Comparison of ENCODE assay signal across 23 mouse cellular contexts in the genomic region with DNA sequence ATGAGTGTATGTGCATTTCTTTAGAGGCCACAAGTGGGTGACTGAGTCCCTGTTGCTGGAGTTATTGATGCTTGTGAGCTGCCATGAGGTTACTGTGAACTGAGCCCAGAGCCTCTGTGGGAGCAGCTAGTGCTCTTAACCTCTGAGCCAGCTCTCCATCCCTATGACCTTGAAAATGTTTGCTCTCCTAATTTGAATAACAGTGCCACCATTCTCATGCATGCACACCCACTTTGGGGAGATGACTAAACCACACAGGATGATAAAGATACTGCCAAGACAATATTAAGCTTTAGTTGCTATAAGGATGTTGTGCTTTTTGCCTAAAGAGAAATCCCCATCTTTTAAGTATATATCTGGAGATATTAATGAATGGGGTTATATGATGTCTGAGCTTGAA.
"Had no signal": no experiment of that assay in that cellular context is flagged by ENCODE, and none has a peak within 500 bp of the region (broad histone marks: within the 10 kb centered on the region; RNA-seq: fewer than 3 reads in every experiment).

No protein-coding gene starts in this region.

- H3K27me3 ChIP-seq: heart, embryonic 13.5 days; heart, embryonic 15.5 days; intestine, embryonic 15.5 days; kidney, embryonic 15.5 days; limb, embryonic 13.5 days; limb, embryonic 15.5 days; liver, embryonic 12.5 days had no signal

- H3K4me3 ChIP-seq: heart, adult 2 months; heart, embryonic 13.5 days; heart, embryonic 15.5 days; intestine, embryonic 15.5 days; kidney, embryonic 15.5 days; layer of hippocampus, adult 2 months; limb, embryonic 13.5 days; limb, embryonic 15.5 days; liver, embryonic 12.5 days had no signal

- DNase-seq: gastrocnemius, postnatal 14 days; gastrocnemius, postnatal 36 days; heart, adult 11 months; heart, adult 2 months; heart, postnatal 14 days; heart, postnatal 36 days; kidney, adult 18-20 months; kidney, adult 9 months; kidney, postnatal 14 days; kidney, postnatal 4 days; layer of hippocampus, postnatal 36 days; left cerebral cortex, postnatal 4 days had no signal

- H3K27ac ChIP-seq: heart, adult 2 months; heart, embryonic 13.5 days; heart, embryonic 15.5 days; hindbrain, embryonic 14.5 days; intestine, embryonic 15.5 days; kidney, embryonic 15.5 days; kidney, postnatal 0 days; layer of hippocampus, adult 2 months; limb, embryonic 13.5 days; limb, embryonic 15.5 days; liver, embryonic 12.5 days; liver, embryonic 14.5 days had no signal

- H3K4me1 ChIP-seq: heart, embryonic 13.5 days; heart, embryonic 15.5 days; intestine, embryonic 15.5 days; kidney, embryonic 15.5 days; limb, embryonic 13.5 days; limb, embryonic 15.5 days; liver, embryonic 12.5 days had no signal

- H3K36me3 ChIP-seq: heart, embryonic 13.5 days; heart, embryonic 15.5 days; intestine, embryonic 15.5 days; kidney, embryonic 15.5 days; limb, embryonic 13.5 days; limb, embryonic 15.5 days; liver, embryonic 12.5 days had no signal

- H3K9me3 ChIP-seq: heart, embryonic 13.5 days; heart, embryonic 15.5 days; intestine, embryonic 15.5 days; kidney, embryonic 15.5 days; limb, embryonic 13.5 days; limb, embryonic 15.5 days had no signal

- H3K9ac ChIP-seq: heart, embryonic 13.5 days; heart, embryonic 15.5 days; hindbrain, embryonic 14.5 days; intestine, embryonic 15.5 days; kidney, embryonic 15.5 days; limb, embryonic 13.5 days; limb, embryonic 15.5 days; liver, embryonic 12.5 days; liver, embryonic 14.5 days had no signal
